Mouse (Mus musculus) embryonic fibroblast, embryonic 13.5 days (primary cell): ENCODE measurements around the gene Mpv17l.

Source experiments
- CTCF ChIP-seq: IDR thresholded peaks from 2 replicates; pipeline ENCODE4 v1.5.1; 2011; ENCODE audit warnings: mild to moderate bottlenecking, control low read depth, low read length, moderate library complexity, borderline replicate concordance; ENCODE audit not compliant: insufficient read depth
- POLR2A ChIP-seq: IDR thresholded peaks from 2 replicates; pipeline ENCODE4 v1.6.1; 2011; ENCODE audit warnings: low read depth, mild to moderate bottlenecking, control low read depth, low read length, moderate library complexity

GRCm38 (mm10) chr16:13902888-13903483, at the start of gene Mpv17l, which contains the start of gene Pdxdc1:
- peak; percentile 59 for TF ChIP-seq POLR2A
- TF ChIP-seq CTCF: no peak
